Mouse (Mus musculus) erythroblast, embryonic 14.5 days (primary cell): ENCODE measurements around the gene Cys1.

Source experiments
- GATA1 ChIP-seq: IDR thresholded peaks from 2 replicates; pipeline ENCODE4 v1.6.1; 2012; ENCODE audit warnings: low read length, inconsistent platforms, mixed read lengths
- TAL1 ChIP-seq: IDR thresholded peaks from 3 replicates; pipeline ENCODE4 v1.6.1; 2012; ENCODE audit warnings: low read length, inconsistent platforms, mixed read lengths

DNA sequence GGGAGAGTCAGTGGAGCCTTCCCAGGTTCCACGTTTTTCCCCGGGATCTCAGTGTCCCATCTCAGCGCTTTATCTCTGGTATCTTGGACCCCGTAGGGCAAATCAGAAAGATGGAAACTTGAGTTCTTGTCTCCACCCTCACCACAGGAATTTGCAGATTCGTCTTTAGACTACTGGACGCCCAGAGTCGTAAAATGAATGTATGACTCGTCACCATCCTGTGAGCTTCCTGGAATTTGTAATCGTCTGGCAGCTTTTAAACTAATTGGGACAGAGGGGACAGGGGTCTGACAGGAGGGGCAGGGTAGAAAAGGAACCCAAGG lies 25.8 kb upstream of the Cys1 start:
- no peak for TF ChIP-seq TAL1
- TF ChIP-seq GATA1, result no peak
